Mouse (Mus musculus): ENCODE data around the gene Dnajc16.

Dnajc16 gene

GRCm38 (mm10) chr4:141724594-141724993 lies 66.1 kb downstream of the Dnajc16 start:
- in situ Hi-C loops (cut with MseI, MboI): no loop called here

- in situ Hi-C loops (cut with MseI, MboI): no loop called here
These were observed 67.1 kb downstream of the Dnajc16 start for GRCm38 (mm10) chr4:141723673-141724068.

GRCm38 (mm10) chr4:141722731-141723672 lies 67.7 kb downstream of the Dnajc16 start, which contains the start of gene Ddi2:
Ddi2 (minus strand) TSS chr4:141723419.
- in situ Hi-C loops (cut with MseI, MboI): no loop called here

- in situ Hi-C loops (cut with MseI, MboI): no loop called here
These were observed 68.8 kb downstream of the Dnajc16 start for GRCm38 (mm10) chr4:141721961-141722360.

GRCm38 (mm10) chr4:141720761-141721523 lies 69.8 kb downstream of the Dnajc16 start:
- in situ Hi-C loops (cut with MseI, MboI): no loop called here

DNA sequence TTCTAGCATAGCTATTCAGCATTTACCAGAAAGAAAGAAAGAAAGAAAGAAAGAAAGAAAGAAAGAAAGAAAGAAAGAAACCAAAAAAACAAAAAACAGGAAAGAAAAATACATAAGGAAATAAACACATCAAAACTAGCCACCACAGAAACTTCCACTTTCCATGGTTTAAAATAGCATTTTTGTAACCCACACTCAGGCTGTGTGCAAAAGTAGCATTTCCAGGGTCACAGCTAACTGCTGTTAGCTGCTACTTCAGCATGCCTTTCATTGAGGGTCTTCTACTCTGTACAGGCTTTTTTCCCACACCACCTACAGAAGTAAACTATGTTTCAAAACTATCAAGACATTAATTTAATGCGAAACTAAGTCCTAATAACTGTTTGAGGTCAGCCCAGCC lies 71.4 kb downstream of the Dnajc16 start:
- in situ Hi-C loops (cut with MseI, MboI): no loop called here

- in situ Hi-C loops (cut with MseI, MboI): no loop called here
These were observed 73.1 kb downstream of the Dnajc16 start for GRCm38 (mm10) chr4:141717633-141718032.

DNA sequence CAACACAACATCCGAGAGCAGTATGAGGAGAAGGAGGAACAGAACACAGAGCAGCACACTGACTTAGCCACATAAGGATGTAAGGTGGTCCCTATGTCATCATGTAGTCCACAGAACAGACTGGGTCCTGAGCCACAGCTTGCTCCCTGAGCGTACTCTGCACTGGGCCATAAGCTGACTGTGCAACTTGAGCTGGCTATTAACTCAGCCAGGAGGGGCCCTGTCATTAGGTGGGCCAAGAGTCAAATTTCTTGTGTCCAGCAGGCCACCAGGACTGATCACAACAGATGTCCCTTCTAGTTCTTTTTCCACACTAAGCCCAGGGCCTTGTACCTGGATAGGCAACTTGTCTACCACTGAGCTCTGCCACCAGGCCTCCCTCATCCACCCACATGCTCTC lies 75.7 kb downstream of the Dnajc16 start:
- in situ Hi-C loops (cut with MseI, MboI): no loop called here

GRCm38 (mm10) chr4:141713598-141714142 lies 77.1 kb downstream of the Dnajc16 start:
- in situ Hi-C loops (cut with MseI, MboI): no loop called here

GRCm38 (mm10) chr4:141711250-141711649 lies 79.5 kb downstream of the Dnajc16 start:
- in situ Hi-C loops (cut with MseI, MboI): no loop called here

Data from mouse trophoblast stem cell (cell line).